In the genomic region with DNA sequence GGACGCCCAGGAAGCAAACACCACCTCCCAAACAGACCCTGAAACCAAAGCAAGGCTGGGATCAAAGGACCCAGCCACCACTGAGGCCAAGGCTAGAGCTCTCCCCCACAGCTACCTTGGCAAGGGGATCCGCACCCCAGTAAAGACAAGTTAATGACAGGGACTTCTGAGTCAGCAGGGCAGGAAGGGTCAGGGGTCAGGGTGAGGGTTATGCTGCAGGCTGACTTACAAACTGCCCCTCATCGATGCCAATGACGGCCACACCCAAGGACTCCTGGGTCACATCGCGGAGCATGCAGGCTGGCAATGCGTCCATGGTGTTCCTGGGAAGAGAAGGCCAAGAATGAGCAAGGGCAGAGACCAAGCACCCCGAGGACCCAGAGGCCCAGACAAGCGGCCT, we compare ENCODE assay signal across 27 mouse cellular contexts. TPM values are rescaled to one million over a fixed set of nuclear protein-coding genes. Genes with fewer than 3 reads are reported as not detected.
DNase-seq lines count a peak whose midpoint lies in the region; ATAC-seq and TF ChIP-seq lines count a peak whose summit lies in the region.
"Had no signal": no experiment of that assay in that cellular context is flagged by ENCODE, and none has a peak within 500 bp of the region (broad histone marks: within the 10 kb centered on the region; RNA-seq: fewer than 3 reads in every experiment).

No protein-coding gene starts in this region.

- H3K36me3 ChIP-seq in heart, embryonic 14.5 days (ENCODE audit: control insufficient read depth, insufficient read depth, low read length) = peaks cover 72% of the 10 kb centered on the region
- H3K36me3 ChIP-seq in heart, embryonic 10.5 days = peaks cover 72% of the 10 kb centered on the region
- peaks cover 31% of the 10 kb centered on the region for H3K36me3 ChIP-seq in lung, embryonic 16.5 days (ENCODE audit: control insufficient read depth, insufficient read depth, low read length)
- H3K36me3 ChIP-seq in stomach, postnatal 0 days (ENCODE audit: control insufficient read depth, insufficient read depth, low read length) = peaks cover 3% of the 10 kb centered on the region; the same call in 1 of the 2 replicates
- no peaks in the 10 kb centered on the region; the same call in 1 of the 2 replicates for H3K36me3 ChIP-seq in midbrain, embryonic 14.5 days (ENCODE audit: control insufficient read depth, insufficient read depth, low read length)
- H3K36me3 ChIP-seq in midbrain, postnatal 0 days (ENCODE audit: insufficient read depth, low read length) = no peaks in the 10 kb centered on the region

- H3K4me3 ChIP-seq in heart, embryonic 14.5 days (ENCODE audit: control insufficient read depth in 1 of 2, insufficient read depth in 1 of 2, low read depth in 1 of 2, low read length in 2 of 2) = no peak overlapping the region
- no peak overlapping the region for H3K4me3 ChIP-seq in heart, embryonic 10.5 days
- no peak overlapping the region for H3K4me3 ChIP-seq in lung, embryonic 16.5 days (ENCODE audit: low read length)
- no peak overlapping the region for H3K4me3 ChIP-seq in stomach, postnatal 0 days (ENCODE audit: low read depth, low read length)
- no peak overlapping the region for H3K4me3 ChIP-seq in midbrain, embryonic 14.5 days (replicated peaks; ENCODE audit: low read depth, low read length)
- no peak overlapping the region for H3K4me3 ChIP-seq in midbrain, postnatal 0 days (ENCODE audit: low read depth, low read length)
- H3K4me3 ChIP-seq: erythroblast, embryonic 14.5 days; forebrain, embryonic 12.5 days; kidney, embryonic 15.5 days; limb, embryonic 13.5 days; midbrain, embryonic 12.5 days; neural tube, embryonic 12.5 days had no signal

- no peak overlapping the region for H3K27ac ChIP-seq in heart, embryonic 14.5 days (replicated peaks in 1 of 2; ENCODE audit: control insufficient read depth in 1 of 2, insufficient read depth in 1 of 2, low read depth in 2 of 2, low read length in 2 of 2)
- H3K27ac ChIP-seq in heart, embryonic 10.5 days = no peak overlapping the region
- H3K27ac ChIP-seq in lung, embryonic 16.5 days (ENCODE audit: low read length) = 0 out of 2 replicates have a peak overlapping the region, but pooled peaks have one; percentile 4
- peak overlapping the region; percentile 87 for H3K27ac ChIP-seq in stomach, postnatal 0 days (replicated peaks)
- no peak overlapping the region for H3K27ac ChIP-seq in midbrain, embryonic 14.5 days (replicated peaks; ENCODE audit: low read depth, low read length)
- no peak overlapping the region for H3K27ac ChIP-seq in midbrain, postnatal 0 days (ENCODE audit: low read depth, low read length)
- H3K27ac ChIP-seq: forebrain, embryonic 12.5 days; hindbrain, postnatal 0 days; kidney, embryonic 15.5 days; midbrain, embryonic 12.5 days; neural tube, embryonic 12.5 days had no signal

- H3K9me3 ChIP-seq in heart, embryonic 14.5 days (ENCODE audit: control insufficient read depth, low read length) = no peaks in the 10 kb centered on the region
- no peaks in the 10 kb centered on the region for H3K9me3 ChIP-seq in heart, embryonic 10.5 days
- no peaks in the 10 kb centered on the region for H3K9me3 ChIP-seq in lung, embryonic 16.5 days (ENCODE audit: control insufficient read depth, low read length)
- H3K9me3 ChIP-seq in stomach, postnatal 0 days (ENCODE audit: control insufficient read depth, low read length) = no peaks in the 10 kb centered on the region
- no peaks in the 10 kb centered on the region for H3K9me3 ChIP-seq in midbrain, embryonic 14.5 days (ENCODE audit: control insufficient read depth, low read length)
- no peaks in the 10 kb centered on the region for H3K9me3 ChIP-seq in midbrain, postnatal 0 days (ENCODE audit: low read length)
- H3K9me3 ChIP-seq: forebrain, embryonic 12.5 days; kidney, embryonic 15.5 days; limb, embryonic 13.5 days; midbrain, embryonic 12.5 days; neural tube, embryonic 12.5 days had no signal

- WGBS in heart, embryonic 14.5 days = 91% methylated on average over 9 of the region's 9 CpGs
- 88% methylated on average over 9 of the region's 9 CpGs for WGBS in heart, embryonic 10.5 days
- 86% methylated on average over 9 of the region's 9 CpGs for WGBS in lung, embryonic 16.5 days
- 87% methylated on average over 9 of the region's 9 CpGs for WGBS in stomach, postnatal 0 days
- 94% methylated on average over 9 of the region's 9 CpGs for WGBS in midbrain, embryonic 14.5 days
- WGBS in midbrain, postnatal 0 days = 90% methylated on average over 9 of the region's 9 CpGs

- H3K9ac ChIP-seq in heart, embryonic 14.5 days (ENCODE audit: low read length) = 0 out of 2 replicates have a peak overlapping the region, but pooled peaks have one; percentile 54
- no peak overlapping the region for H3K9ac ChIP-seq in lung, embryonic 16.5 days (ENCODE audit: low read length)
- 0 out of 2 replicates have a peak overlapping the region, but pooled peaks have one; percentile 8 for H3K9ac ChIP-seq in stomach, postnatal 0 days (ENCODE audit: low read length)
- H3K9ac ChIP-seq in midbrain, embryonic 14.5 days (replicated peaks; ENCODE audit: low read length) = no peak overlapping the region
- no peak overlapping the region for H3K9ac ChIP-seq in midbrain, postnatal 0 days (replicated peaks; ENCODE audit: low read length, poor library complexity, severe bottlenecking)
- H3K9ac ChIP-seq: forebrain, embryonic 12.5 days; kidney, embryonic 15.5 days; limb, embryonic 13.5 days; midbrain, embryonic 12.5 days; neural tube, embryonic 12.5 days had no signal

- no peak for DNase-seq in heart, embryonic 10.5 days (ENCODE audit: low spot score)
- DNase-seq in lung, postnatal 10 days = no peak
- peak; percentile 58 for DNase-seq in adrenal gland, postnatal 14 days
- DNase-seq in stomach, postnatal 0 days (ENCODE audit: low spot score) = no peak
- DNase-seq in midbrain, embryonic 14.5 days = no peak
- DNase-seq in midbrain, postnatal 0 days (ENCODE audit: low spot score) = no peak
- DNase-seq: cerebellum, adult 11 months; cerebellum, adult 9-11 months; gastrocnemius, postnatal 14 days; heart, postnatal 14 days; kidney, adult 11 months; kidney, postnatal 36 days; lung, adult 18-20 months; thymus, postnatal 25 days had no signal

- peaks cover 38 to 63% of the 10 kb centered on the region in 2 experiments for H3K4me1 ChIP-seq in heart, embryonic 14.5 days (ENCODE audit: control insufficient read depth in 2 of 2, insufficient read depth in 2 of 2, low read length in 2 of 2)
- peaks cover 58% of the 10 kb centered on the region for H3K4me1 ChIP-seq in heart, embryonic 10.5 days
- peaks cover 35% of the 10 kb centered on the region for H3K4me1 ChIP-seq in lung, embryonic 16.5 days (replicated peaks; ENCODE audit: control insufficient read depth, insufficient read depth, low read length)
- peaks cover 6% of the 10 kb centered on the region for H3K4me1 ChIP-seq in stomach, postnatal 0 days (replicated peaks; ENCODE audit: control insufficient read depth, insufficient read depth)
- H3K4me1 ChIP-seq in midbrain, embryonic 14.5 days (ENCODE audit: control insufficient read depth, insufficient read depth, low read length) = peaks cover 17% of the 10 kb centered on the region
- 0 out of 2 replicates have a peak, but pooled peaks cover 4% of the 10 kb centered on the region for H3K4me1 ChIP-seq in midbrain, postnatal 0 days (ENCODE audit: insufficient read depth, low read length)

- no peak overlapping the region for H3K4me2 ChIP-seq in heart, embryonic 14.5 days (ENCODE audit: low read length)
- no peak overlapping the region for H3K4me2 ChIP-seq in lung, embryonic 16.5 days (ENCODE audit: low read depth, low read length)
- no peak overlapping the region for H3K4me2 ChIP-seq in stomach, postnatal 0 days (replicated peaks; ENCODE audit: low read depth)
- H3K4me2 ChIP-seq in midbrain, embryonic 14.5 days (ENCODE audit: low read length) = no peak overlapping the region
- no peak overlapping the region for H3K4me2 ChIP-seq in midbrain, postnatal 0 days (ENCODE audit: low read depth, low read length, poor library complexity, severe bottlenecking)
- H3K4me2 ChIP-seq: forebrain, embryonic 12.5 days; kidney, embryonic 15.5 days; limb, embryonic 13.5 days; midbrain, embryonic 12.5 days; neural tube, embryonic 12.5 days had no signal

- no peak for TF ChIP-seq CTCF in stomach, postnatal 0 days (IDR thresholded peaks at IDR 0.05; ENCODE audit: low read depth)
- no peak for TF ChIP-seq CTCF in midbrain, postnatal 0 days (IDR thresholded peaks at IDR 0.05)

- no peak for ATAC-seq in heart, embryonic 14.5 days (ENCODE audit: insufficient number of reproducible peaks, insufficient read depth, low FRiP score, low read depth)
- ATAC-seq in lung, embryonic 16.5 days (ENCODE audit: low read depth) = no peak
- ATAC-seq in stomach, postnatal 0 days (ENCODE audit: low FRiP score, low TSS enrichment) = no peak
- no peak for ATAC-seq in midbrain, embryonic 14.5 days (ENCODE audit: low FRiP score, low TSS enrichment)
- ATAC-seq in midbrain, postnatal 0 days (ENCODE audit: low FRiP score) = no peak
- ATAC-seq: hindbrain, postnatal 0 days had no signal

- H3K27me3 ChIP-seq in heart, embryonic 14.5 days (ENCODE audit: control insufficient read depth, insufficient read depth, low read length) = no peaks in the 10 kb centered on the region
- H3K27me3 ChIP-seq in heart, embryonic 10.5 days (ENCODE audit: insufficient read depth, poor library complexity, severe bottlenecking) = no peaks in the 10 kb centered on the region
- no peaks in the 10 kb centered on the region for H3K27me3 ChIP-seq in lung, embryonic 16.5 days (ENCODE audit: control insufficient read depth, insufficient read depth, low read depth, low read length)
- H3K27me3 ChIP-seq in stomach, postnatal 0 days (ENCODE audit: control insufficient read depth, insufficient read depth, low read length) = no peaks in the 10 kb centered on the region
- H3K27me3 ChIP-seq in midbrain, embryonic 14.5 days (ENCODE audit: control insufficient read depth, insufficient read depth, low read length) = no peaks in the 10 kb centered on the region
- H3K27me3 ChIP-seq in midbrain, postnatal 0 days (ENCODE audit: insufficient read depth, low read length) = no peaks in the 10 kb centered on the region
- H3K27me3 ChIP-seq: forebrain, embryonic 12.5 days; kidney, embryonic 15.5 days; limb, embryonic 13.5 days; midbrain, embryonic 12.5 days; neural tube, embryonic 12.5 days had no signal

- TF ChIP-seq EP300 in stomach, postnatal 0 days (optimal IDR thresholded peaks at IDR 0.05) = no peak

RNA-seq across cellular contexts. Expression of a gene that starts 3.9 kb away (rescaled TPM):
- polyA plus RNA-seq in heart, embryonic 14.5 days (2014; fragmentation: Nextera tagmentation; extraction: Ambion mirVana) = 18.7 and 20.8 TPM in 2 replicates
- 8.8 and 13.5 TPM in 2 replicates for polyA plus RNA-seq in heart, embryonic 10.5 days (2016; fragmentation: Nextera tagmentation; extraction: Ambion mirVana)
- polyA plus RNA-seq in lung, embryonic 16.5 days (2015; fragmentation: Nextera tagmentation; extraction: Ambion mirVana) = 4.9 and 5.4 TPM in 2 replicates
- total RNA-seq in adrenal gland, postnatal 14 days (2021) = 7.5 and 16.4 TPM in 2 replicates
- polyA plus RNA-seq in stomach, postnatal 0 days (2015; fragmentation: Nextera tagmentation; extraction: Ambion mirVana) = 5.7 and 7.7 TPM in 2 replicates
- polyA plus RNA-seq in midbrain, embryonic 14.5 days (2014; fragmentation: Nextera tagmentation; extraction: Ambion mirVana) = 4.1 TPM in 2 replicates
- total RNA-seq in midbrain, postnatal 0 days (2014; rRNA removed) = 5.1 and 11.1 TPM in 2 replicates
- polyA plus RNA-seq in midbrain, postnatal 0 days (2015; fragmentation: Nextera tagmentation; extraction: Ambion mirVana) = 9.1 and 10.4 TPM in 2 replicates

RNA-seq across cellular contexts. Expression of a gene that starts 4.0 kb away (rescaled TPM):
- 98.0 and 100 TPM in 2 replicates for polyA plus RNA-seq in heart, embryonic 14.5 days (2014; fragmentation: Nextera tagmentation; extraction: Ambion mirVana)
- 124 and 134 TPM in 2 replicates for polyA plus RNA-seq in heart, embryonic 10.5 days (2016; fragmentation: Nextera tagmentation; extraction: Ambion mirVana)
- polyA plus RNA-seq in lung, embryonic 16.5 days (2015; fragmentation: Nextera tagmentation; extraction: Ambion mirVana) = 130 and 131 TPM in 2 replicates
- 29.1 and 34.8 TPM in 2 replicates for total RNA-seq in adrenal gland, postnatal 14 days (2021)
- 47.1 and 58.0 TPM in 2 replicates for polyA plus RNA-seq in stomach, postnatal 0 days (2015; fragmentation: Nextera tagmentation; extraction: Ambion mirVana)
- polyA plus RNA-seq in midbrain, embryonic 14.5 days (2014; fragmentation: Nextera tagmentation; extraction: Ambion mirVana) = 12.8 and 18.0 TPM in 2 replicates
- total RNA-seq in midbrain, postnatal 0 days (2014; rRNA removed) = 6.3 and 8.8 TPM in 2 replicates
- polyA plus RNA-seq in midbrain, postnatal 0 days (2015; fragmentation: Nextera tagmentation; extraction: Ambion mirVana) = 6.0 and 6.5 TPM in 2 replicates

RNA-seq across cellular contexts. Expression of a gene that starts 12.4 kb away (rescaled TPM):
- polyA plus RNA-seq in heart, embryonic 14.5 days (2014; fragmentation: Nextera tagmentation; extraction: Ambion mirVana) = 0.71 and 1.0 TPM in 2 replicates
- 1.1 TPM in 2 replicates for polyA plus RNA-seq in heart, embryonic 10.5 days (2016; fragmentation: Nextera tagmentation; extraction: Ambion mirVana)
- 0.13 and 0.14 TPM in 2 replicates for polyA plus RNA-seq in lung, embryonic 16.5 days (2015; fragmentation: Nextera tagmentation; extraction: Ambion mirVana)
- total RNA-seq in adrenal gland, postnatal 14 days (2021) = 0.83 and 0.93 TPM in 2 replicates
- polyA plus RNA-seq in stomach, postnatal 0 days (2015; fragmentation: Nextera tagmentation; extraction: Ambion mirVana) = 0.18 and 0.24 TPM in 2 replicates
- polyA plus RNA-seq in midbrain, embryonic 14.5 days (2014; fragmentation: Nextera tagmentation; extraction: Ambion mirVana) = 0.47 and 1.4 TPM in 2 replicates
- 2.4 TPM in 1 of 2 replicates, not detected in the other for total RNA-seq in midbrain, postnatal 0 days (2014; rRNA removed)
- polyA plus RNA-seq in midbrain, postnatal 0 days (2015; fragmentation: Nextera tagmentation; extraction: Ambion mirVana) = 1.2 and 2.7 TPM in 2 replicates
- total RNA-seq: hindbrain, postnatal 0 days had no signal
- polyA plus RNA-seq: embryonic facial prominence, embryonic 11.5 days; neural tube, embryonic 12.5 days had no signal

RNA-seq across cellular contexts. Expression of a gene that starts 12.4 kb away (rescaled TPM):
- 99.4 and 102 TPM in 2 replicates for polyA plus RNA-seq in heart, embryonic 14.5 days (2014; fragmentation: Nextera tagmentation; extraction: Ambion mirVana)
- polyA plus RNA-seq in heart, embryonic 10.5 days (2016; fragmentation: Nextera tagmentation; extraction: Ambion mirVana) = 68.1 and 76.3 TPM in 2 replicates
- 79.5 and 87.7 TPM in 2 replicates for polyA plus RNA-seq in lung, embryonic 16.5 days (2015; fragmentation: Nextera tagmentation; extraction: Ambion mirVana)
- 62.6 and 73.8 TPM in 2 replicates for total RNA-seq in adrenal gland, postnatal 14 days (2021)
- polyA plus RNA-seq in stomach, postnatal 0 days (2015; fragmentation: Nextera tagmentation; extraction: Ambion mirVana) = 165 and 183 TPM in 2 replicates
- 8.2 and 18.9 TPM in 2 replicates for polyA plus RNA-seq in midbrain, embryonic 14.5 days (2014; fragmentation: Nextera tagmentation; extraction: Ambion mirVana)
- total RNA-seq in midbrain, postnatal 0 days (2014; rRNA removed) = 18.8 and 25.3 TPM in 2 replicates
- 14.0 and 14.6 TPM in 2 replicates for polyA plus RNA-seq in midbrain, postnatal 0 days (2015; fragmentation: Nextera tagmentation; extraction: Ambion mirVana)

RNA-seq across cellular contexts. Expression of a gene that starts 24.4 kb away (rescaled TPM):
- 0.19 and 0.44 TPM in 2 replicates for polyA plus RNA-seq in heart, embryonic 14.5 days (2014; fragmentation: Nextera tagmentation; extraction: Ambion mirVana)
- 4.3 and 4.8 TPM in 2 replicates for polyA plus RNA-seq in heart, embryonic 10.5 days (2016; fragmentation: Nextera tagmentation; extraction: Ambion mirVana)
- polyA plus RNA-seq in lung, embryonic 16.5 days (2015; fragmentation: Nextera tagmentation; extraction: Ambion mirVana) = 0.14 and 1.4 TPM in 2 replicates
- 0.44 TPM in 1 of 2 replicates, not detected in the other for total RNA-seq in adrenal gland, postnatal 14 days (2021)
- 0.12 TPM in 1 of 2 replicates, not detected in the other for polyA plus RNA-seq in stomach, postnatal 0 days (2015; fragmentation: Nextera tagmentation; extraction: Ambion mirVana)
- polyA plus RNA-seq in midbrain, embryonic 14.5 days (2014; fragmentation: Nextera tagmentation; extraction: Ambion mirVana) = not detected in 2 replicates
- total RNA-seq in midbrain, postnatal 0 days (2014; rRNA removed) = not detected in 2 replicates
- polyA plus RNA-seq in midbrain, postnatal 0 days (2015; fragmentation: Nextera tagmentation; extraction: Ambion mirVana) = not detected in 2 replicates
- total RNA-seq: adrenal gland, postnatal 36 days; gastrocnemius, postnatal 14 days; heart, adult 8-10 months; heart, postnatal 14 days; hindbrain, postnatal 0 days had no signal
- polyA plus RNA-seq: forebrain, embryonic 12.5 days; hindbrain, embryonic 11.5 days; hindbrain, postnatal 0 days had no signal

Comparison
In these comparisons a context has a peak if more than half of its experiments do, and no peak if none do; other contexts are left out.
1. H3K27ac ChIP-seq: peak in lung, embryonic 16.5 days (single experiment) and stomach, postnatal 0 days (single experiment); none in heart, embryonic 14.5 days (0 of 2), heart, embryonic 10.5 days (single experiment), midbrain, embryonic 14.5 days (single experiment) and midbrain, postnatal 0 days (single experiment).
2. H3K9ac ChIP-seq: peak in heart, embryonic 14.5 days (single experiment) and stomach, postnatal 0 days (single experiment); none in lung, embryonic 16.5 days (single experiment), midbrain, embryonic 14.5 days (single experiment) and midbrain, postnatal 0 days (single experiment).